Mouse (Mus musculus) liver, postnatal 0 days (tissue): Measurements from ENCODE around the gene 3110082I17Rik.

Experiments
- CTCF ChIP-seq: sonication (generic); IDR thresholded peaks from 2 replicates; pipeline ENCODE4 v1.5.1; 2016; ENCODE audit warnings: antibody characterized with exemption, low read depth
- EP300 ChIP-seq: IDR thresholded peaks from 2 replicates; pipeline ENCODE4 v1.6.1; 2016; ENCODE audit warnings: antibody characterized with exemption, low read depth, mild to moderate bottlenecking

- TF ChIP-seq EP300 (no peak), CTCF (no peak)
Observed at GRCm38 (mm10) chr5:139309946-139310345, 150.4 kb downstream of the 3110082I17Rik start.
